Mouse (Mus musculus) limb, embryonic 10.5 days (tissue): ENCODE data around the gene Lrrc8b. TPM values are rescaled to one million over a fixed set of nuclear protein-coding genes. Genes with fewer than 3 reads are reported as not detected.

Experiments used
- DNase-seq: peaks from one replicate; pipeline ENCODE4 v3.0.0-alpha.2; 2017; ENCODE audit warnings: low spot score
- H3K27ac ChIP-seq: fragments of 300-500 bp; sonication (generic); 2 replicates; pipeline ENCODE4 v1.5.1; 2016; ENCODE audit warnings: mild to moderate bottlenecking
- H3K27me3 ChIP-seq: fragments of 300-500 bp; sonication (generic); 2 replicates; pipeline ENCODE4 v1.6.1; 2016; ENCODE audit warnings: low read depth, mild to moderate bottlenecking; ENCODE audit not compliant: poor library complexity, severe bottlenecking
- H3K36me3 ChIP-seq: fragments of 300-500 bp; sonication (generic); 2 replicates; pipeline ENCODE4 v1.6.1; 2016; ENCODE audit warnings: mild to moderate bottlenecking, moderate library complexity
- H3K4me1 ChIP-seq: fragments of 300-500 bp; sonication (generic); 2 replicates; pipeline ENCODE4 v1.6.1; 2016
- H3K4me3 ChIP-seq: fragments of 300-500 bp; sonication (generic); 2 replicates; pipeline ENCODE4 v1.5.1; 2016; ENCODE audit warnings: mild to moderate bottlenecking, moderate library complexity
- H3K9me3 ChIP-seq: fragments of 300-500 bp; sonication (generic); replicated peaks from 2 replicates; pipeline ENCODE4 v1.6.1; 2016; ENCODE audit warnings: mild to moderate bottlenecking
- WGBS: fragments of 180-500 bp; shearing (Covaris S2); methylation state at CpG from one replicate; pipeline ENCODE4 v1.1.7; 2016; 5-methylcytosine and 5-hydroxymethylcytosine counted together
- polyA plus RNA-seq: library from polyadenylated mRNA; unstranded; fragments of >200 nt; fragmentation: Nextera tagmentation; extraction: Ambion mirVana; gene quantifications from 2 replicates; pipeline ENCODE4 v1.2.1, GENCODE M21; 2016

The Lrrc8b gene
- polyA plus RNA-seq, 1 experiment from 2014 or later, result 4.7 TPM

DNA sequence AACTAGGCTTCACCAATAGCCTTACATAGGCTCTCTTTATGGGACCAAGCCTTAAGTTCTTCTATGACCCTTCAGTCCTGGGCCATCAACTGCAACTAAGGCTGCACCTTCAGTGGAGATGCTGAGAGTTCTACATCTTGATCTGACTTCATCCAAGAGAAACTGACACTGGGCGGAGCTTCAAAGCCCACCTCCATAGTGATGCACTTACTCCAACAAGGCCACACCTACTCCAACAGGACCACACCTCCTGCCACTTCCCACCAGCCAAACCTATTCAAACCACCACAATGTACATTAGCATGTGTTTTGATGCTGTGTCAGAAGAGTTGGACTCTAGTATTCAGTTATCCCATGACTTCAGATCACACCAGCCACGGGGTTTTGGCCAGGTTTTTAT, 120.6 kb downstream of the Lrrc8b start:
- Histone ChIP-seq H3K36me3 (no peaks in the 10 kb centered on the region), H3K4me3 (no peak overlapping the region), H3K27ac (no peak overlapping the region), H3K27me3 (no peaks in the 10 kb centered on the region), H3K9me3 (no peaks in the 10 kb centered on the region), H3K4me1 (no peaks in the 10 kb centered on the region)
- DNase-seq, result no peak
- WGBS, result 95% methylated on average over 2 of the region's 2 CpGs

DNA sequence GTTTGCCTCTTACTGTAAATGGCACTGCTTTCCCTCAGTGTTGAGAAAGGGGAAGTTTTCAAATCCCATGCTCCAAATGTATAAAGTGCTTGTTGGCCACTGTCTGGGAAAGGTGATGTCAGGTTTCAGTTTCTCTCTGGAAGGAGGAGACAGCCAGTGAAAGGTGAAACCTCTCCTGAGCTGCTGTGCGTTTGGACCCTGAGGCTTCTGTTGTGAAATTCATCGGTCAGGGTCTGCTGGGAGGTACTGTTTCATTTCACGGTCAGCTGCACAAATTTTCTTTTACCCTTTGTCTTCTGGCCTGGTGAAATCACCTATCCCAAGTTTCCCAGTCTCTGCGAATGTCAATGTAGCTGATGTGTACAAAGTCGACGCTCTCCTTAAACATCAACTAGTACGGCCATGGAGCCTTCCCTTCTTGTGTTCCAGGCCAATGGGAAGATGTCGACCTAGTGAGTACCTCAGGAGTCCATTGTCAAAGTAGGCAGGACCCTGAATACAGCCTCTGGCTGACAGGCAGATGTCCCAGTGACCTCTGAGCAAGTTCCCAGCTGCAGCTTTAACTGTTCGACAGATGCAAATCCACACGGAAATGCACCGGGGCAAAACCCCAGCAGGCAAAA, 121.6 kb downstream of the Lrrc8b start:
- 85% methylated on average over 11 of the region's 11 CpGs for WGBS
- no peaks in the 10 kb centered on the region for H3K4me1 ChIP-seq

More for the DNA sequence above, 121.6 kb downstream of the Lrrc8b start:
- no peaks in the 10 kb centered on the region for H3K27me3 ChIP-seq
- H3K36me3 ChIP-seq, result no peaks in the 10 kb centered on the region
- H3K9me3 ChIP-seq, result no peaks in the 10 kb centered on the region
- no peak overlapping the region for H3K4me3 ChIP-seq
- H3K27ac ChIP-seq, result no peak overlapping the region
- DNase-seq, result no peak

Other genes starting within 250 kb of the Lrrc8b start
- gene Gbp10, start 176.2 kb upstream of the Lrrc8b start, polyA plus RNA-seq, result not detected in 2 replicates
- not detected in 2 replicates for gene Gm43302, start 122.1 kb upstream of the Lrrc8b start, polyA plus RNA-seq
- not detected in 2 replicates for gene Gbp6, start 122.1 kb upstream of the Lrrc8b start, polyA plus RNA-seq
- gene Lrrc8c, start 103.6 kb downstream of the Lrrc8b start, polyA plus RNA-seq, result 11.1 and 14.2 TPM in 2 replicates